Mouse (Mus musculus) thymus, adult 2 months (tissue): ENCODE measurements around the gene Rab3a.

Experiments
- CTCF ChIP-seq: fragments of 200-500 bp; IDR thresholded peaks from 2 replicates; pipeline ENCODE4 v1.5.1; 2012; ENCODE audit warnings: mild to moderate bottlenecking, control low read depth, low read length, moderate library complexity, borderline replicate concordance; ENCODE audit not compliant: control insufficient read depth, poor library complexity, insufficient read depth; ENCODE audit errors: extremely low read depth
- POLR2A ChIP-seq: fragments of 200-500 bp; IDR thresholded peaks from 2 replicates; pipeline ENCODE4 v1.6.1; 2012; ENCODE audit warnings: mild to moderate bottlenecking, low read length, control low read depth, moderate library complexity; ENCODE audit not compliant: control insufficient read depth, poor library complexity, insufficient read depth; ENCODE audit errors: extremely low read depth

- TF ChIP-seq POLR2A, result no peak
- no peak for TF ChIP-seq CTCF
These were observed 47.4 kb downstream of the Rab3a start for GRCm38 (mm10) chr8:70801830-70802229.
